Mouse (Mus musculus): ENCODE measurements at regions not wholly inside any gene's neighbourhood (a gene's known extent, or its start where the extent isn't known, plus 50 kb on each side); places are given as distances from the start of the nearest gene placed in this dataset.

DNA sequence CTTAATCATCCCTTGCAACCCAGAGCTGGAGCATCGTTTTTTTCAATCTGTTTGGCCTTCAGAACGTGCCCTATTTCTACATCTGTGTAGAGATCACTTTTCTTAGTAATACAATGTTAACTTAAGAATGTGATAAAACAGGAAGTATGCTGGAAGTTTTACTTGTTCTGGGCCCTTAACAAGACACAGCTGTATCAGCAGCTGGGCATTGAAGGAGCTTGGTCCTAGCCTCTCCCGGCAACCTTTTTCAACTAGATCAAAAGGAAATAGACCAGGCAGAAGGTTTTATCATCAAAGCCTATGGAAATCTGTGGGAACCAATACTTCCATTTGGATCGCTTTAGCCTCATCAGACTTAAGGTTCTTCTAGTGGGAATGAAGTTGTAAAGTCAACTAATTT, 317.9 kb downstream of the Ndfip2 start:
- no peak for DNase-seq (ENCODE audit: low spot score in 2 of 2)

DNA sequence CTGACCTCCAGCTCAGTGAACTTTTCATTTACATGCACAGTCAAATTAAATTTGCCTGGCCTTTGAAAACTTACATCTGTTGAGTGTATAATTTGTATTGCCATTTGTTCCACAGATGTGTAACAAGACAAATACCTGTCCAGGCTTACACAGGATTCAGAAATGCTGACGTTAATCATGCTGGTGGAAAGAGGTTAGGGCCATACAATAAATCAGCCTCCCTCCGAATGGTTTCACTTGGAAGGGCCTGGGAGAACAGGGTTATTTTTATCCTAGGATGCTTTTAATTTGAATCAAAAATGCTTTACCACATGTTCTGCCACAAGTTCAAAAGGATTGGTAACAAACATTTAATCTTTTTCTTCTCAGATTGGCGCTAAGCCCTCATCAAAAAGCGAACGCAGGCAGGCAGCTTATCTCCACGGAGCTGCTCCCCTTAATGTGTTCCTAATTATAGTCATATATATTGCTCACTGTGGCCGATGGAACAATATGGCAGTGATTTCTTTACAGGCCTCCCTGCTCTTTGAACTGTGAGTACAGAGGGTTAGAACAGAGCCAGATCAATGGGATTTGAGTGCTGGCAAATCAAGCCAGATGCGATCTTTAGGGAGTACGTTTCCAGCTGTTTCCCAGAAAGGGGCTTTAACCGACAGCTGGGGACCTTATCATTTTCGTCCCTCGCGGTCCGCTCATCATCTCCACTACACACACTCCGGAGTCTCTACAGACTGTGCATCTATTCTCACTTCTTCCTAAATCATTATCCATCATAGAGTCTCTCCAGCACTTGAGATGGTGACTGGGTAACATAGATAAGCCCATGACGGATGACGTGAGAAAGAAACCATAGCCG, 313.9 kb downstream of the Ndfip2 start:
- DNase-seq (ENCODE audit: low spot score in 2 of 2), result no peak

DNA sequence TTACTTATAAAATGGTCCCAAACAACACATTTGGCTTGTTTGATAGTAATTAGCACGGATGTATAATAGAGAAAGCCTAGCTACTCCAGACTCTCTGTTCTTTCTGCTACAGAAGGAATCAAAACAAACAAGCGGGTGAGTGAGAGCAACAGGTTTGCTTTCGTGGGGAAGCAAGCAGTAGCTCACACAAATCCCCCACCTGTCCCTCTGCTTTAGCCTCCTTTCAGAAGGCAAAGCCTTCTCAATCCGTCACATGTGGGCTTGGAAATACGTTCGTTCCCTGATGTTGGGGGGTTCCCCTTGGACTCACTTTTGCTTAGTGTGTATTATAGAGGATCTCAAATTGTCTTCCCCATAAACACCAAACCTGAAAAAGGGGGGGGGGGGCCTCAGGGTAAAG, 311.8 kb downstream of the Ndfip2 start:
- DNase-seq (ENCODE audit: low spot score in 2 of 2), result no peak

DNA sequence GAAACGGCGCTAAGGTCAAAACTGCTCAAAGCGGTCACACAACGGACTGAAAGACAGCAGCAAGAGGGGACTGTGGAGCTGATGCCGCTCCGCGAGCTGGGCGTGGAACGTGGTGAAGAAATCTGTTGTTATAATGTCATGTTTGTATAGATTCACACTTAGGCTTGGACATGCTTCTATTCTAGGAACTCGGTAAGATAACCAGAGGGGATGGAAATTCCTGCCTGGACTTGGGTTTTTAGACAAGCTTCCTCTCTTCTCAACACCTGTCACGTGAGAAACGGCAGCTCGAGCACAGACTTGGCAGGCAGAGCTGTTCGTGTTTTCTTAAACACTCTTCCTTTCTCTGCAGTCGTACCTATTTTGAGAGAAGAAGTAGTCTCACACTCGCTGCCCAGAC, 307.5 kb downstream of the Ndfip2 start:
- DNase-seq (ENCODE audit: low spot score in 2 of 2), result no peak

DNA sequence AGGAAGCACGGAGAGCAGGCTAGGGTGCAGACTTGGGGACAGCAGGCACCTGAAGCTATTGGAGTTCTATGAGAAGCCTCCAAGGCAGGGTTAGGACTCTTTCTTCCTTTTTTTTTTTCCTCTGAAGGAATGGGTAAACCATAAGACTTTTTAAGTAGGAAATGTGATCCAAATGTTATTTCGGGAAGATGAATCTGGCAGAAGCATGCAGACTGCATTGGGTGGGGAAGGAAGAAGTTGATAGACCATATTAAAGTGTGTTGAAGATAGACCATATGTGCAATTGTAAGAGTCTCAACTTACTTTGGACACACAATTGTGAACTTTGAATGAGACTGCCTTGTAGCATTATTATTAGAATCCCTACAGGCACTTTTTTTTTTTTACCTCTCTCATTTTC, 304.5 kb downstream of the Ndfip2 start:
- no peak for DNase-seq (ENCODE audit: low spot score in 2 of 2)

DNA sequence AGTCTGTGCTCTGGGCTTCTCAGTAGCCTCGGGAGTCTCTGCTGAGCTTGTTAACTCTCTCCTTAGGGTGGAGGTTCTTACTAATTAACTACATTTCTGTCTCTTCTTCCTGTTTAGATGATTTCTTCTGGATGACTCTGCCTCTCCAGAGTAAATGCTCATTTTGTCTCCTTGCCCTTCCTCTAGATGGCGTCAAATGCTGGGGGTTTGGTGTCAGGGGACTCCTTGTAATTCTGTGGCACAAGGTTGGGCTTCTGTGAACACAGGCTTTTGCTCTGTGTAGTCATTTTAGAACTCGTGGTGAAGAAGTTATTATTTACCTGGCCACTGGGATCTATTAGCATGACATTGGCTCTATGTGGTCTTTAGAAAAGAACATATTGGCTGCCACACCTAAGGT, 298.4 kb downstream of the Ndfip2 start:
- no peak for DNase-seq (ENCODE audit: low spot score in 2 of 2)

DNA sequence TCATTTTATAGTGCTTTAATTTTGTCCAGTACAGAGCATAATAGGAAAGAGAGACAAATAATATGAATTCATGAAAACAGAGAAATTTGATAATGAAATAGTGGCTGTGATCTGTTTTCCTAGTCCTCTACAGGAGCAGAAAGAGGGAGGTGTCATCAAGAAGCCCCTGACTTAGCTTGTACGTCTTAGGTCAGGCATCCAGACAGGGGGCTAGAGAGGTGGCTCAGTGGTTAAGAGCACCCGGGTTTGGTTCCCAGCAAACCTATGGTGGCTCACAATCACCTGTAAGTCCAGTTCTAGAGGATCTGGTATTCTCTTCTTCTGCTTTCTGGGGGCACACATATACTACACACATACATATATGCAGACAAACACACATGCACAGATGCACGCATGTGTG, 285.7 kb downstream of the Ndfip2 start:
- no peak for DNase-seq (ENCODE audit: low spot score in 2 of 2)

DNA sequence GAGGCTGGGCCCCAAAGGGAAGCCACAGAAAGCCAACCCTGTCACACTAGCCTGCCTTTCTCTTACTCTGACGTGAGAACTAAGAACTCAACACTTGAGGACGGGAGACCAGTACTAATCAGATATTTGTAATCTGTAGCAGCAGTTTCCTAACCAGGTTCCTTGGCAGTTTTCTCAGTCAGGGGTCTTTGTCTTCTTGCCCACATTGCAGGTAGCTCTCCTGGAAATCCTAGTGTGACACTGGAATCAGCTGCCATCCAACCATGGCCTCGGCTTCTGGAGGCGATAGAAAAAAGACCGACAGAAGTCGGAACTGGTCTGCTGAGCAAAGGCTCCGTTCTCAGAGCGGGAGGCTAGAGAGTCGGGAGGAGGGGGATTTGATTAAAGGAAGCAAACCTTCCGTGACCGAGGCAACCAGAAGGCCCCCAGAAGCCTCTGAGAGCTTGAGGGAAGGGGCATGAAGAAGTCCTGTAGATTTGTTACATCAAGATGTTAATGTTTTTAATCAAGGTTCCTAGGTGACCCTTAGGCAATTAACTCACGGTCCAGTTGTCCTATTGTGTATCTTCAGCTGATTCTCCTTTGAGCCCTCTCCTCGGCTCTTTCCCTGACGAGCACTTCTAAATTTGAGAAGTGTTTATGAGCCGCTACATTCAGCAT, 284.2 kb downstream of the Ndfip2 start:
- DNase-seq (ENCODE audit: low spot score in 2 of 2), result no peak

DNA sequence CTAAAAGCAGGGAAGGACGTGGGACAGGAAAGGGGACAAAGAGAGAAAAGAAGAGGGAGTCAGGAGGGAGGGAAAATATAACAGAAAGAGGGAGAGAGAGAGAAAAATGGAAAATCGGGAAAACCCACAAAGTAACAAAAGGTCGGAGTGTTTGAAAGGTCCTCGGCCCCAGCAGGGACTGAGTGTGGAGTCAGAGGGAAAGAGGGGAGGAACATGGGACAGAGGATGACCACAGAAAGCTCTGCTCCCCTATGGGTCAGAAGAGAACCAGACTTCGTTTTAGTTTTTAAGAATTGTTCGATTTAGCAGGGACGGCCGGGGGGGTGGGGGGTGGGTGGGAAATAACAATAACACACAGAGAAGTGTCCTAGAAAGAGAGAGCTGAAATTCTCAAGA, 283.7 kb downstream of the Ndfip2 start:
- DNase-seq (ENCODE audit: low spot score in 2 of 2), result no peak

DNA sequence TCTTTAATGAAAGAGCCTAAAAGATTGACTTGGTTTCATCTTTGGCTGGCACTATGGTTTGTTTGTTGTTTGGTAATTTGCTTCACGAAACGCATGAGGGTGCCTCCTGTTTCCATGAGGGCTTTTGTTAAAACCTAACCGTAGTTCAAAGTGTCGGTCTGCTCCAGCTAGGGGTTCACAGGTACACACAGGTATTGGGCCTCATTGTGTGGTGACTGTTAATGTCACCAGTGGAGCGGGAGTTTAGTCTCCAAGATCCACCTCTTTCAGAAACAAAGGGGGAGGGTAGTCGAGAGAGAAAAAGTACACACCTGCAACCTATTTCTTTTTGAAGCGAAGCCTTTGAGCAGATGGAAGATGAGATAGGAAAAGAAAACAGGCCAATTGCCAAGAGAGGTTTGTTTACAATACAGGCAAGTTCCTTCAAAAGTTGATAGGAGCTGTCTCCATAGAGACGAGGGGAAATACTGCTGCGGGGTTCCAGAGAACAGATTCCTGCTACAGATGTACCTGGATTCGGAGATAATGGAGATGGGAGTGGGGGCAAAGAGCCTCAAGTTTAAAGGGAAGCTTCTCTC, 273.9 kb downstream of the Ndfip2 start:
- no peak for DNase-seq (ENCODE audit: low spot score in 2 of 2)

DNA sequence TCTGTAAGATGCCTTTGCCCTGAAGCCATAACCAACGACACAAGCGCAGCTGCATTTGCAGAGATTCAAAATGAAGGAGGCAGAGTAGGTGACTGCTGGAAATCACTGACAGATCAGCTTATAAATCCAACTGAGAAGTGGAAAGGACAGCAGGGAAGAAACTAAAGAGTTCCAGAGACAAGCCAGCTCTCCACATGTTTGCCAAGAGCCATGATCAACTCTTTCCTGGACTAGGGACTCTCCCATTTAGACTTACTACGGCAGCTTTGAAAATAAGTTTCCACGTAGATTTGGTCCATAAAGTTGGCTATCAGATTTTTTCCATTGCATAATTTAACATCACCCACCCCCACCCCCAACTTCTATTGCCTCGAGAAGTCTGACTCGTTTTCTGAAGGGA, 269.7 kb downstream of the Ndfip2 start:
- no peak for DNase-seq (ENCODE audit: low spot score in 2 of 2)

DNA sequence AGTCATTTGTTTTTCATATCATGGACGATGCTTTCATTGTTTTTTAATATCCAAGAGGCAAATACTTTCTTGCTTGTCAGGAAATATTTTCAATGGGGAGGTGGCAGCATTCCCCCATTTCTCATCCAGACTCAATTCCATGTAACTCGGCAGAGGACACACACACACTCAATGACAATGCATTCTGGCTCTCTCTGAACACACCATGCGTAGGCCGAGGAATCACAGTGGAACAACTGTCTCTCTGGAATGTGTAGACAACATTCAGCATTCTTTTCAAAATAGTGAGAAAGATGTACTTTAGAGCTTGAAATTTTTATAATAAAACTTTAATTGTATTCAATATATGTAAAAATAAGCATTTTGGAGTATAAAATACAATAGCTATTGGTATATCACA, 265.5 kb downstream of the Ndfip2 start:
- no peak for DNase-seq (ENCODE audit: low spot score in 2 of 2)

DNA sequence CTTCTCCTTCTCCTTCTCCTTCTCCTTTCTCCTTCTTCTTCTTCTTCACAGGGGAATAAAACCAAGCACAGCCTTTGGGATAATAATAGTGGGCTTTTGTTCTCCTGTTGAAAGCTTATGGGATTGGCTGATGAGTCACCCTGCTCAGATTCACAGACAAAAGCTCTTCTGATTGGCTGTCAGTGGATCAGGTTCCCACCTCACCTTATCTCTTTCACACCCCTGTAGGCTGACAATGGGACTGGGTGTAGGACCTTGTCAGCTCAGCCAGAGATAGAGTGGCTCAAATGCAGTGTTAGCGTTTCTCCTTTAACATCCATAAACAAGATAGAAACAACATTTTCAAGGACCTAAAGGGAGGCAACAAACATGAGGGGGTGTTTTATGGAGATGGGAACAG, 263.9 kb downstream of the Ndfip2 start:
- DNase-seq (ENCODE audit: low spot score in 2 of 2), result no peak

DNA sequence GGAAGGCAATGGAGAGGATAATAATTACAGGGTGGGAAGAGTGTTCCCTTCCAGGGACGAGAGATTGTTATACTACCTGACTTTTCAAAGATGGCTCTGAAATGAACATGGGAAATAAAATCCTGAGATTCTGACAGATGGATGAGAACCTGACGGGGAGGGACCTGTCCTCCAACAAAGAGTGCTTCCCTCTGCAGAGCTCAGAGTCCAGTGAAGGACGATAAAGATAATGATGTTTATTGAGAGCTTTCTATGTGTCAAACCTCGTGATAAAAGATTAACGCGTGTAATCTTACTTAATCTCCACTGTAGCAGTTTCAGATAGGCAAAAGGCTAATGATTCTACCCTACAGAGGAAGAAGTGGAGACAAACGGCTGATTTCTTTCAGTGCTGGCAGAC, 260.3 kb downstream of the Ndfip2 start:
- DNase-seq (ENCODE audit: low spot score in 2 of 2), result no peak

DNA sequence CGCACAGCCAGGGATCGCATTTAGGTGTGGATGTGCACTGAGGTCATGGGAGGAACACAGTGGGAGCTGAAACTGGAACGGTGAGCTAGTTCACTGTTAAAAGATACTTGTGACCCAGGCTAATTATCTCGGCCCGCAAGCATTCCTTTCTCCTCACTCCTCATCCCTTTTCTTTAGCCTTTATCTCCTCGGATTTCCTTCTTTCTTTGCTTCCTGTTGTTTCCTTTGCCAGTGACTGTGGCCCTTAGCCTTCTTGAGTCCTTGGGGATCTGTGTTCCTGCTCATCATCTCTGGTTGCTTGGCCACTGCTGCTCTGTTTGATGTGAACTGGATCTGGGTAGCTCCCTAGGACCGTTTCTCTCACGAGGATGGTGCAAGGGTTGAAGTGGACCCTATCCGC, 256.0 kb downstream of the Ndfip2 start:
- DNase-seq (ENCODE audit: low spot score in 2 of 2), result no peak

DNA sequence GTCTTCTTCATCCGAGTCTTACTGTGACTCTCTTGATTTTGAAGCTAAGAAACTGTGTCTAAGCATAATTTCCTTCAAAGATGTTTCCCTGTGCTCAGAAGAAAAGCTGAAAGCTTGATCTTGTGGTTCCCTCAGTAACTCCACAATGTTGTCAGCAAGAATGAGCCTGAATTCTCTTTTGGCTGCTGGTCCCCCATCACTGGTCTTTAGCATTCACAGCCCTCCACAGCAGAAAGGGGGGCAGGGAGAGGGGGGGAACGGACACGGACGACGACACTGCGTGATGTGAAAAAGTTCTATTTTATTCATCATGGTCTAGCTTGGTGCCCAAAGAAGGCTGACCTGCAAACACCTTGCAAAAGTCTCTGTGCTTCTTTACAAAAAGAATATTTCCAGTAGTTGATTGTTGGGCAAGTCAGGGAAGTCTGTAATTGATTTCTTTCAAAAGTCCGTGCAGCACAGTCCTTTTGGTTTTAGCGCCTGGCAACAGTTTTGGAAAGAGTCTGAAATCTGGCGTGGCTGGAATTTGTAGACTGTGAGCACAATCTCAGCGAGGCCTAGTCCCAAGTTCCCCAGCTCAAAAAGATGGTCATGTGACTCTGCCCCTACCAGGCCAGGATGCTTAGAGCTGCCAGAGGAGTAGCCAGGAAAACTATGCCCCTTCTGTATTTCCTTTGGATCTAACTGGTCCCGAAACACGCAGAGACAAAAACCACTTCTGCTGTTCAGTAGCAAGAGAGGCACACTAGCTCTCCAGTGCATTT, 254.7 kb downstream of the Ndfip2 start:
- DNase-seq (ENCODE audit: low spot score in 2 of 2), result no peak

DNA sequence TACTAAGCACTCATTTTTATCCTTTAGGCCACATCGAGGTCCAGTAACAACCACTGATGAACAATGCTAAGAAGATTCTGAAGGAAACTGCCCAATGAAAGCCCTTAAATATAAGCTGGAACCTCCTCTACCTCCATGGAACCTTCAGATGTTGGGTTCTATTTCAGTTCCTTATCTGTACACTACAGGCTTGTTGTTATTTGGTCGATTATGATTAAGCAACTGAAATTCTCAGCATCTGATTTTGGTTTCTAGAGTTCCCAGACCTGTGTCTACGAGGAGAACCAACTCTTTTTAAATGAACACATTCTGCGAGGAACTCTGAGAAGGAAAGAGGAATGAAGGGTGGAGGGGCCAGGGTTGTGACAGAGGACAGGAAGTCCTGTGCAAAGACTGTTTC, 253.5 kb downstream of the Ndfip2 start:
- no peak for DNase-seq (ENCODE audit: low spot score in 2 of 2)

DNA sequence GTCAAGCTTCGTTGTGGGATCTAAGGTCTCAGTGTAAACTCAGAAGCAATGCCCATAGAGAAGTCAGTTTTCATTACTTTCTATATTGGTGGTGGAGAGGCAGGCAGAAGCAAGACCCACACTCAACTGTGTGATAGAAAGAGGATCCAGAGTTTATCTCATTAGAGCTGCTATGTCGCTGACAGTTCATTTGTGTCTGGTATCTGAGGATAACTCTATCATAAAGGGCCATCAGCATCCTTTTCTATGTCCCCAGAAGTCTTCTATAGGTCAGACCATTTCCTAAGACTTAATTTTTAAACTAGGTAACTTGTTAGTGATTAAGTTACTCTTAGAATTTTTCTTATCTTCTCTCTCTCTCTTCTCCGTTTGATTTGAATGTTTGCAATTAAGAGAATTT, 252.8 kb downstream of the Ndfip2 start:
- DNase-seq (ENCODE audit: low spot score in 2 of 2), result no peak

DNA sequence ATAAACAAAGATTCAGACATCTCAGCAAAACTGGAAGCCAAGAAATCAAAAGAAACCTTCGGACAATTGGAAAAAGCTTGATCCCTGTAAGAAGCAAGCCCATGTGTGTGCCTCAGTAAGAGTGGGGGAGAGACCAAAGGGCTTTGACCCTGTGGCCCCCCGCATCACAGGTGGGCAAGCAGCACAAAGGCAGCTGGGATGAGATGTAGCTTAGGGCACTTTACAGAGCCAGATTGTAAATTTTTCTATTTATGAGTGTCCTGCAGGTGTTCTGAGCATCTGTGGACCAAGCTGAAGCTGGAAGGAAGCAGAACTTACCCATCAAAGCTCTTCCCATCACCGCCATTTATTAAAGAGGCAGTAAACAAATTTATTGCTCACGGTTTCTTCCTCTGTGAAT, 246.9 kb downstream of the Ndfip2 start:
- no peak for DNase-seq (ENCODE audit: low spot score in 2 of 2)

DNA sequence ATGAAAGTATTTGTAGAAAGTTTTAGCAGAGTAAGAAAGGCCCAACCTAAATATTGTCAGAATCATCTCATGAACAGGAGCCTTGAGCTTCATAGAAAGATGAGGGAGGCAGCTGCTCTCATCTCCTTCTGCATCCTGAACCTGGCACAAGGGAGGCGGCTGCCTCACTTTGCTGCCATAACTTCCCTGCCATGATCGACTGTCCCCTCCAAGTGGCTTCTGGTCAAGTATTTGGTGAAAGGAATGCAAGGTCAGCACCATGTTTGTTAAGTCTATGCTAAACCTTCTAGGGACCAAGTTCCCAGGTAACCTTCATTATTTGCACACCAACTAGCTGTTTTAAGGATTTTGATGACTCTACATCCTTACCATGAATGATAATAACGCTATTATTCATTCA, 246.0 kb downstream of the Ndfip2 start:
- DNase-seq (ENCODE audit: low spot score in 2 of 2), result no peak

DNA sequence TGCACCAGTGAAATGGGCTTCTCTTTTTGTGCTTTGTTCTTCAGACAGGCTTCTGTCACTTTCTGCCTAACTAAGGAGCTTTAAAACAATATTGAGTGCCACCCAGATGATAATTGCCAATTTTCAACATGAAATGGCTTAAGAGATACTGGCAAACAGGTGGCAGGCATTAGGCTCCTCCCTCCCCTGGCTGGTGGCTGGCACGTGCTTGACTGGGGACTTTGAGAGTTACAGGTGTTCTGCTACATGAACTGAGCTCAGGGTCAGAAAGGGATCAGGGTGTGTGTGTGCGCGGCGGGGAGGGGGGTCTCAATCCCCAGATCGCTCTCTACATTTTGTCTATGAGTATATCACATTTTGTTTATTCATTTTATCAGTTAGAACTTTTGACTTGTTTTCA, 245.4 kb downstream of the Ndfip2 start:
- DNase-seq (ENCODE audit: low spot score in 2 of 2), result no peak

DNA sequence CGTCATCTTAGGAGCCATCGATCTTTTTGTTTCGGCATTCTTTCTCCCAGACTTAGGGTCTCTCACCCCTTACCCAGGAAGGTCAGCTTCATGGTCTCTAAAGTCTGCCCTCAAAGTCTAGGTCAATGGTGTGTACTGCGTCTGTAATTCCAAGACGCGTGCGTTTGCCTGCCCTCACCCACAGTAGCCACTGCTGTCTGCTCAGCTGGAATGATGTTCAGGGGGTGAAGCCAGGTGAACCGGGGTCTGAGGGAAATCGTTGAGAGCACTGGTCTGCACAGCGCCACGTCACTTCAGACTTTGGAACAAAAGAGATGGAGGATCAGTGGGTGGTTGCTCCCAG, 244.2 kb downstream of the Ndfip2 start:
- DNase-seq (ENCODE audit: low spot score in 2 of 2), result no peak

Measured in frontal cortex, postnatal 14 days (tissue).